Mouse (Mus musculus) liver, postnatal 0 days (tissue): ENCODE measurements around the gene Ebf4. TPM values are rescaled to one million over a fixed set of nuclear protein-coding genes. Genes with fewer than 3 reads are reported as not detected.

ENCODE experiments used
- ATAC-seq: fragments of 200-750 bp; cut with Nextera tagmentation; 2 replicates; pipeline ENCODE4 v1.8.0; 2017; ENCODE audit warnings: mild to moderate bottlenecking, moderate library complexity
- DNase-seq: peaks from one replicate; pipeline ENCODE4 v3.0.0-alpha.2; 2016
- H3K27ac ChIP-seq: fragments of 300-500 bp; sonication (generic); 2 replicates; pipeline ENCODE4 v1.5.1; 2014; ENCODE audit warnings: antibody characterized with exemption, moderate library complexity, mild to moderate bottlenecking, low read depth
- H3K27me3 ChIP-seq: fragments of 300-500 bp; sonication (generic); 2 replicates; pipeline ENCODE4 v1.6.1; 2014; ENCODE audit warnings: low read length, control low read depth, mixed read lengths; ENCODE audit not compliant: insufficient read depth
- H3K36me3 ChIP-seq: fragments of 300-500 bp; sonication (generic); replicated peaks from 2 replicates; pipeline ENCODE4 v1.6.1; 2014; ENCODE audit warnings: mild to moderate bottlenecking, control low read depth, low read length, moderate library complexity, mixed read lengths; ENCODE audit not compliant: insufficient read depth
- H3K4me1 ChIP-seq: fragments of 300-500 bp; sonication (generic); 2 replicates; pipeline ENCODE4 v1.6.1; 2014; ENCODE audit warnings: antibody characterized with exemption, mild to moderate bottlenecking, control low read depth; ENCODE audit not compliant: insufficient read depth
- H3K4me2 ChIP-seq: fragments of 300-500 bp; sonication (generic); 2 replicates; pipeline ENCODE4 v1.6.1; 2014; ENCODE audit warnings: low read depth, mild to moderate bottlenecking, low read length, moderate library complexity, mixed read lengths
- H3K4me3 ChIP-seq: fragments of 300-500 bp; sonication (generic); 2 replicates; pipeline ENCODE4 v1.5.1; 2014; ENCODE audit warnings: low read depth, low read length
- H3K9ac ChIP-seq: fragments of 300-500 bp; sonication (generic); replicated peaks from 2 replicates; pipeline ENCODE4 v1.6.1; 2014; ENCODE audit warnings: mild to moderate bottlenecking, moderate library complexity
- H3K9me3 ChIP-seq: fragments of 300-500 bp; sonication (generic); 2 replicates; pipeline ENCODE4 v1.6.1; 2016; ENCODE audit warnings: mild to moderate bottlenecking, control low read depth, low read length, mixed read lengths
- CTCF ChIP-seq: sonication (generic); IDR thresholded peaks from 2 replicates; pipeline ENCODE4 v1.5.1; 2016; ENCODE audit warnings: antibody characterized with exemption, low read depth
- EP300 ChIP-seq: IDR thresholded peaks from 2 replicates; pipeline ENCODE4 v1.6.1; 2016; ENCODE audit warnings: antibody characterized with exemption, low read depth, mild to moderate bottlenecking
- WGBS: fragments of 180-500 bp; shearing (Covaris S2); extraction: QIAGEN DNeasy Blood & Tissue Kit; methylation state at CpG from one replicate; pipeline ENCODE4 v1.1.7; 2014; ENCODE audit not compliant: insufficient replicate concordance; 5-methylcytosine and 5-hydroxymethylcytosine counted together
- polyA plus RNA-seq: library from polyadenylated mRNA; unstranded; fragments of >200 nt; fragmentation: Nextera tagmentation; extraction: Ambion mirVana; gene quantifications from 2 replicates; pipeline ENCODE4 v1.2.1, GENCODE M21; 2015

Ebf4 gene
- polyA plus RNA-seq, 1 experiment from 2014 or later, result 0.11 TPM

- Histone ChIP-seq H3K27me3 (no peaks in the 10 kb centered on the region), H3K36me3 (no peaks in the 10 kb centered on the region), H3K4me3 (no peak overlapping the region), H3K4me2 (no peak overlapping the region), H3K9ac (no peak overlapping the region), H3K27ac (no peak overlapping the region), H3K4me1 (no peaks in the 10 kb centered on the region), H3K9me3 (no peaks in the 10 kb centered on the region)
- DNase-seq, result no peak
- WGBS, result 29% methylated on average over 6 of the region's 6 CpGs
- ATAC-seq, result no peak
- TF ChIP-seq EP300, result no peak
- no peak for TF ChIP-seq CTCF
Observed at GRCm38 (mm10) chr2:130408194-130408593, 113.2 kb downstream of the Ebf4 start.

- Histone ChIP-seq H3K9ac (no peak overlapping the region), H3K4me1 (no peaks in the 10 kb centered on the region), H3K9me3 (no peaks in the 10 kb centered on the region), H3K4me2 (no peak overlapping the region), H3K4me3 (no peak overlapping the region), H3K27me3 (no peaks in the 10 kb centered on the region), H3K36me3 (no peaks in the 10 kb centered on the region), H3K27ac (no peak overlapping the region)
- DNase-seq (peak; percentile 84), ATAC-seq (0 out of 2 replicates have a peak, but pooled peaks have one; percentile 35)
- 35% methylated on average over 16 of the region's 16 CpGs for WGBS
- no peak for TF ChIP-seq EP300
- TF ChIP-seq CTCF, result peak; percentile 92
Observed at GRCm38 (mm10) chr2:130411558-130412495, 116.9 kb downstream of the Ebf4 start.

- 75% methylated on average over 3 of the region's 3 CpGs for WGBS
- Histone ChIP-seq H3K9me3 (no peaks in the 10 kb centered on the region), H3K4me2 (no peak overlapping the region), H3K36me3 (0 out of 2 replicates have a peak, but pooled peaks cover 3% of the 10 kb centered on the region), H3K9ac (no peak overlapping the region), H3K4me3 (no peak overlapping the region), H3K4me1 (no peaks in the 10 kb centered on the region), H3K27me3 (no peaks in the 10 kb centered on the region), H3K27ac (no peak overlapping the region)
- TF ChIP-seq CTCF, result no peak
- no peak for TF ChIP-seq EP300
- ATAC-seq (no peak), DNase-seq (no peak)
Observed at GRCm38 (mm10) chr2:130412775-130413174, 117.8 kb downstream of the Ebf4 start.

- 57% methylated on average over 6 of the region's 6 CpGs for WGBS
- no peak for TF ChIP-seq EP300
- TF ChIP-seq CTCF, result peak; percentile 48
- Histone ChIP-seq H3K9ac (no peak overlapping the region), H3K27me3 (no peaks in the 10 kb centered on the region), H3K4me1 (no peaks in the 10 kb centered on the region), H3K36me3 (peaks cover 6% of the 10 kb centered on the region), H3K9me3 (no peaks in the 10 kb centered on the region), H3K4me2 (no peak overlapping the region), H3K4me3 (no peak overlapping the region), H3K27ac (no peak overlapping the region)
- no peak for DNase-seq
- ATAC-seq, result no peak
Observed at GRCm38 (mm10) chr2:130414094-130414856, 119.3 kb downstream of the Ebf4 start.

Other genes starting within 250 kb of the Ebf4 start
- not detected in 2 replicates for gene Tgm6, start 182.8 kb upstream of the Ebf4 start, polyA plus RNA-seq
- gene Snrpb, start 115.8 kb upstream of the Ebf4 start, polyA plus RNA-seq, result 185 and 200 TPM in 2 replicates
- not detected in 2 replicates for gene Tmc2, start 100.0 kb upstream of the Ebf4 start, polyA plus RNA-seq
- 79.4 and 91.2 TPM in 2 replicates for gene Nop56, start 20.7 kb upstream of the Ebf4 start, polyA plus RNA-seq
- 114 and 116 TPM in 2 replicates for gene Idh3b, start 10.6 kb upstream of the Ebf4 start, polyA plus RNA-seq
- gene Cpxm1, start 102.4 kb downstream of the Ebf4 start, polyA plus RNA-seq, result 1.4 and 1.7 TPM in 2 replicates
- not detected in 2 replicates for gene Gm28372, start 110.1 kb downstream of the Ebf4 start, polyA plus RNA-seq
- gene 1700020A23Rik, start 110.1 kb downstream of the Ebf4 start, polyA plus RNA-seq, result not detected in 2 replicates
- gene Tmem239, start 111.3 kb downstream of the Ebf4 start, polyA plus RNA-seq, result not detected in 2 replicates
- gene Vps16, start 129.2 kb downstream of the Ebf4 start, polyA plus RNA-seq, result 19.4 and 22.8 TPM in 2 replicates
- 3.8 TPM in 2 replicates for gene Pced1a, start 129.5 kb downstream of the Ebf4 start, polyA plus RNA-seq
- gene Ptpra, start 155.1 kb downstream of the Ebf4 start, polyA plus RNA-seq, result 18.4 and 18.7 TPM in 2 replicates